Mouse (Mus musculus): ENCODE data around the gene Hspb7. TPM values are rescaled to one million over a fixed set of nuclear protein-coding genes. Genes with fewer than 3 reads are reported as not detected.
A peak's percentile ranks its signal among the peaks of the same experiment; 100 is the strongest.

Hspb7 gene
- polyA plus RNA-seq, 1 experiment from 2014 or later = 0.41 TPM

- Histone ChIP-seq H3K27ac (peak overlapping the region; percentile 31; the same call in 1 of the 2 replicates), H3K36me3 (ENCODE audit: insufficient read depth, low read length) (no peaks in the 10 kb centered on the region), H3K4me3 (replicated peaks; ENCODE audit: low read depth, low read length) (no peak overlapping the region), H3K9ac (ENCODE audit: low read depth, low read length) (no peak overlapping the region), H3K9me3 (replicated peaks; ENCODE audit: low read length) (no peaks in the 10 kb centered on the region), H3K27me3 (ENCODE audit: insufficient read depth, low read length) (no peaks in the 10 kb centered on the region), H3K4me1 (replicated peaks; ENCODE audit: insufficient read depth, low read length) (no peaks in the 10 kb centered on the region; the same call in 1 of the 2 replicates), H3K4me2 (ENCODE audit: low read length) (no peak overlapping the region)
- no peak for TF ChIP-seq CTCF (IDR thresholded peaks at IDR 0.05; ENCODE audit: low read depth)
- ATAC-seq (replicated peaks; ENCODE audit: low FRiP score, low read depth) (no peak), DNase-seq (ENCODE audit: low spot score) (no peak)
- 68% methylated on average over 12 of the region's 12 CpGs for WGBS
These were observed 18.7 kb downstream of the Hspb7 start for GRCm38 (mm10) chr4:141439083-141439803.

DNA sequence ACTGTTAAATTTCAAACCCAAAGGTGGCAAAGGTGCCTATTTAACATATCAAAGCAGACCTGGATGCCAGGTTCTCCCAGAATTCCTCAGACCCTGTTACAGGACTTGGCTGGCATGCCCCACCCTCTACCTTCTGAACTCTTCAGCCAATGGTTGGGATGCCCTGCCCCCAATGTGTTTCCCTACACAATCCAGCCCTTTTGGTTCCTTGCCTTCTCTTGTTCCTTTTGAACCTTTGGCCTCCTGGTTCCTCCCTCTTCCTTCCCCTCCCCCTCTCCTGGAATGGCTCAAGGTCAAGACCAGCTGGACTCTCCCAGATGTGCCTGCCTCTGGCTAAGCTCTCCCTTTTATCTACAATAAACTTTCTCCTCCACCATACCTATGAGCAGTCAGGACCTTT, 20.3 kb downstream of the Hspb7 start:
- no peaks in the 10 kb centered on the region for H3K9me3 ChIP-seq (replicated peaks; ENCODE audit: low read length)
- H3K9ac ChIP-seq (ENCODE audit: low read depth, low read length) = no peak overlapping the region
- no peaks in the 10 kb centered on the region for H3K27me3 ChIP-seq (ENCODE audit: insufficient read depth, low read length)
- H3K4me1 ChIP-seq (replicated peaks; ENCODE audit: insufficient read depth, low read length) = peaks cover 7% of the 10 kb centered on the region
- H3K27ac ChIP-seq = no peak overlapping the region; the same call in 1 of the 2 replicates
- no peaks in the 10 kb centered on the region for H3K36me3 ChIP-seq (ENCODE audit: insufficient read depth, low read length)
- DNase-seq (ENCODE audit: low spot score) (no peak), ATAC-seq (replicated peaks; ENCODE audit: low FRiP score, low read depth) (peak; percentile 40; the same call in 1 of the 2 replicates)
- no peak overlapping the region for H3K4me2 ChIP-seq (ENCODE audit: low read length)
- no peak overlapping the region for H3K4me3 ChIP-seq (replicated peaks; ENCODE audit: low read depth, low read length)
- TF ChIP-seq CTCF (IDR thresholded peaks at IDR 0.05; ENCODE audit: low read depth) = no peak

DNA sequence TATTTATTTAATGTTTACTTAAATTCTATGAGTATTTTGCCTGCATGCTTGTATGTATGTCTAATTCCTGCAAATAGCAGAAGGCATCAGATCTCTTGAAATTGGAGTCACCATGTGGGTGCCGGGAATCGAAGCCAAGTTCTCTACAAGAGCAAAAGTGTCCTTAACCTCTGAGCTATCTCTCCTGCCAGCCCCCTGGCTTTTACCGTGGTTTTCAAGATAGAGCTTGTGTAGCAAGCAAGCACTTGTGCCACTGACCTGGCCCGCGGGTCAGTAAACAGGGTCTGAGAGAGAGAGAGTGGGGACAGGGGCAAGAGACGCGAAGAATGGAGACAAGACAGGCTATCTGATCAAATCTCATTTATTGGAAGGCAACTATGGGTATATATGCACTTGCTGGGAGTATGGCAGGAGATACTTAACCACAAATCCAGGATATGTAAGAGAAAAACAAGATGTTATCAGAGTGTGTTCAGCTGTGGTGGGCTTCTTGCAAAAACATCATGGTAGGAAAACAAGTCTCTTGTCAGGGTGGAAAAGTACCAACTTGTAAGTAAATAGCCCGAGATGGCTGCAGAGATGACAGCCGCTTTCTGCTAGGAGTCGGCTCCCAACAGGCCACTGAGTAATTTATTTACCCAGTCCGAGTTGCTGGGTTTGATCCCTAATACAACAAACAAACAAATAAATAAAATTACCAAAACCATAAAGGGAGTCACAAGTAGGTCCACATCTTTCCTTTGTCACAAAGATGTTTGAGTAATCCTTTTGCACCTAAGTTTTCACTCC, 23.3 kb downstream of the Hspb7 start:
- Histone ChIP-seq H3K27me3 (ENCODE audit: insufficient read depth, low read length) (no peaks in the 10 kb centered on the region), H3K4me1 (replicated peaks; ENCODE audit: insufficient read depth, low read length) (peaks cover 8% of the 10 kb centered on the region), H3K4me2 (ENCODE audit: low read length) (peak overlapping the region; percentile 95), H3K36me3 (ENCODE audit: insufficient read depth, low read length) (0 out of 2 replicates have a peak, but pooled peaks cover 14% of the 10 kb centered on the region), H3K9ac (ENCODE audit: low read depth, low read length) (peak overlapping the region; percentile 96), H3K27ac (peak overlapping the region; percentile 75; the same call in 1 of the 2 replicates), H3K4me3 (replicated peaks; ENCODE audit: low read depth, low read length) (peak overlapping the region; percentile 99), H3K9me3 (replicated peaks; ENCODE audit: low read length) (no peaks in the 10 kb centered on the region)
- ATAC-seq (replicated peaks; ENCODE audit: low FRiP score, low read depth) (no peak), DNase-seq (ENCODE audit: low spot score) (no peak)
- WGBS = 34% methylated on average over 11 of the region's 11 CpGs
- no peak for TF ChIP-seq CTCF (IDR thresholded peaks at IDR 0.05; ENCODE audit: low read depth)

GRCm38 (mm10) chr4:141444451-141445327, 24.1 kb downstream of the Hspb7 start, which contains the start of gene Zbtb17:
Zbtb17 (plus strand) TSS chr4:141444654.
- peaks cover 21% of the 10 kb centered on the region; the same call in 1 of the 2 replicates for H3K36me3 ChIP-seq (ENCODE audit: insufficient read depth, low read length)
- 1% methylated on average over 66 of the region's 102 CpGs for WGBS
- ATAC-seq (replicated peaks; ENCODE audit: low FRiP score, low read depth) (peak; percentile 89), DNase-seq (ENCODE audit: low spot score) (peak; percentile 95)
- peak within 1 kb of the TSS; percentile 95 for H3K4me2 ChIP-seq (ENCODE audit: low read length)
- peak within 1 kb of the TSS; percentile 75 for H3K27ac ChIP-seq
- H3K27me3 ChIP-seq (ENCODE audit: insufficient read depth, low read length) = no peaks in the 10 kb centered on the region
- peak within 1 kb of the TSS; percentile 99 for H3K4me3 ChIP-seq (replicated peaks; ENCODE audit: low read depth, low read length)
- no peak for TF ChIP-seq CTCF (IDR thresholded peaks at IDR 0.05; ENCODE audit: low read depth)
- H3K4me1 ChIP-seq (replicated peaks; ENCODE audit: insufficient read depth, low read length) = peaks cover 8% of the 10 kb centered on the region
- H3K9ac ChIP-seq (ENCODE audit: low read depth, low read length) = peak within 1 kb of the TSS; percentile 96
- H3K9me3 ChIP-seq (replicated peaks; ENCODE audit: low read length) = no peaks in the 10 kb centered on the region

DNA sequence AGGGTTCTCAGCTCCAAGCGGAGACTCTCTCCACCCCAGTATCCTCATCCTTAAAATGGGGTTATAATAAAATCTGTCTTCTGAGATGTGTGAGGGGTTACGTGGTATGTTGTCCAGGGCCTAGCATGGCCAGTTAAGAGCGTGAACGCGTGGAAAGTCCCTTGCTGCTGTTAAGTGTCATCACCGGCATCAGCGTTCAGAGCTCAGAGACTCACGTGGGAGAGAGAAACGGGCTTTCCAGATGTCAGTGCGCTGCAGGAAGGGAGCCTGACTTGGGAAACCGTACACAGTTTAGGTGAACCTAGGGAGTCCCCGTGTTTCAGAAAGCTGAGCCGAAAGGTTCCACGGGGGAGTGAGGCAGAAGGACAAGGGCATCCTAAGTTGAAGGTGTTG, 24.7 kb downstream of the Hspb7 start:
- no peaks in the 10 kb centered on the region for H3K27me3 ChIP-seq (ENCODE audit: insufficient read depth, low read length)
- H3K36me3 ChIP-seq (ENCODE audit: insufficient read depth, low read length) = peaks cover 21% of the 10 kb centered on the region; the same call in 1 of the 2 replicates
- H3K9me3 ChIP-seq (replicated peaks; ENCODE audit: low read length) = no peaks in the 10 kb centered on the region
- no peak for ATAC-seq (replicated peaks; ENCODE audit: low FRiP score, low read depth)
- WGBS = 4% methylated on average over 14 of the region's 14 CpGs
- peak overlapping the region; percentile 99 for H3K4me3 ChIP-seq (replicated peaks; ENCODE audit: low read depth, low read length)
- peak overlapping the region; percentile 96 for H3K9ac ChIP-seq (ENCODE audit: low read depth, low read length)
- peak overlapping the region; percentile 95 for H3K4me2 ChIP-seq (ENCODE audit: low read length)
- DNase-seq (ENCODE audit: low spot score) = no peak
- no peak overlapping the region for H3K27ac ChIP-seq
- no peak for TF ChIP-seq CTCF (IDR thresholded peaks at IDR 0.05; ENCODE audit: low read depth)
- peaks cover 8% of the 10 kb centered on the region for H3K4me1 ChIP-seq (replicated peaks; ENCODE audit: insufficient read depth, low read length)
